Mouse (Mus musculus) hematopoietic stem cell, adult 5-6 weeks (primary cell): Measurements from ENCODE around the gene Scaf8. TPM values are rescaled to one million over a fixed set of nuclear protein-coding genes. Genes with fewer than 3 reads are reported as not detected.
"Not testable (repeated sequence)": the region's sequence is repeated elsewhere in the genome, so short reads cannot be mapped to it uniquely, and the experiment has no call there.

ENCODE experiments used
- ATAC-seq, 2 experiments: fragments of 125-278 bp in 1 of 2; replicated peaks in 1 of 2; 2 replicates each; pipeline ENCODE4 v1.8.0; 2016 to 2017; ENCODE audit warnings: inconsistent platforms in 2 of 2, mild to moderate bottlenecking in 2 of 2, moderate number of reproducible peaks in 2 of 2, low read depth in 1 of 2, moderate TSS enrichment in 1 of 2; ENCODE audit not compliant: low FRiP score in 2 of 2, poor library complexity in 2 of 2, severe bottlenecking in 2 of 2, insufficient read depth in 1 of 2, low TSS enrichment in 1 of 2
- total RNA-seq: library from RNA; stranded (forward); fragments of 172-1452, 232-1000 nt; gene quantifications from 2 replicates; pipeline ENCODE4 v1.2.3, GENCODE M21; 2017

Scaf8 gene
- 49.2 and 52.4 TPM in 2 replicates for total RNA-seq

DNA sequence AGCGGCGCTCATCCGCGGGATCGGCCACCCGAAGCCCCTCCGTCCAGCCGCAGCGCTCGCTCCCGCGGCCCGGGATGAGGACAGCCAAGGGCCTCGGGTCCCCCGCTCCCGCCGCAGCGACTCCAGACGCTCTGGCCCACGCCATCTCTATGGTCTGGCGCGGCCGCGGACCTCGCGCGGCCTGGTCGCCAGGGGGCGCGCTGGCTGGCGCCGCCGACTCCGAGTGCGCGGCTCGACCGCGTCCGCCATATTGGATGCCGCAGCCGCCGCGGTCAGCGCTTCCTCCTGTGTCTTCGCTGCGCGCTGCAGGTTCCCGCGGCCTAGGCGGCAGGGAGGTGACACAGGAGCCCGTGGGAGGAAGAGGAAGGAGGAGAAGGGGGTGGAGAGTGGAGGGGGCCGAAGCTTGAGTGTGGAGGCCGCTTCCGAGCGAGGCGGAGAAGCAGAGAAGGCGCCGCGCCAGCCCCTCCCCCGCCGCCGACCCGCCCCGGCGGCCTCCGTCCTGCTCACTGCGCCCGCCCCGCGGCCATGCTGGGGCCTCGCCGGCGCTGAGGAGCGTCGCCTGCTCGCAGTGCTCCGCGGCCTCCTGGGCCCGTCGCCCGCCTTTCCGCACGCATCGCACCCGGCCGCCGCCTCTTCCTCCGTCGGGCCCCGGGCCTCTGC is at the start of gene Scaf8:
Scaf8 (plus strand) TSS at position 253 of the 660 bp plus-strand sequence.
- peak; percentile 87 to 90 for ATAC-seq

DNA sequence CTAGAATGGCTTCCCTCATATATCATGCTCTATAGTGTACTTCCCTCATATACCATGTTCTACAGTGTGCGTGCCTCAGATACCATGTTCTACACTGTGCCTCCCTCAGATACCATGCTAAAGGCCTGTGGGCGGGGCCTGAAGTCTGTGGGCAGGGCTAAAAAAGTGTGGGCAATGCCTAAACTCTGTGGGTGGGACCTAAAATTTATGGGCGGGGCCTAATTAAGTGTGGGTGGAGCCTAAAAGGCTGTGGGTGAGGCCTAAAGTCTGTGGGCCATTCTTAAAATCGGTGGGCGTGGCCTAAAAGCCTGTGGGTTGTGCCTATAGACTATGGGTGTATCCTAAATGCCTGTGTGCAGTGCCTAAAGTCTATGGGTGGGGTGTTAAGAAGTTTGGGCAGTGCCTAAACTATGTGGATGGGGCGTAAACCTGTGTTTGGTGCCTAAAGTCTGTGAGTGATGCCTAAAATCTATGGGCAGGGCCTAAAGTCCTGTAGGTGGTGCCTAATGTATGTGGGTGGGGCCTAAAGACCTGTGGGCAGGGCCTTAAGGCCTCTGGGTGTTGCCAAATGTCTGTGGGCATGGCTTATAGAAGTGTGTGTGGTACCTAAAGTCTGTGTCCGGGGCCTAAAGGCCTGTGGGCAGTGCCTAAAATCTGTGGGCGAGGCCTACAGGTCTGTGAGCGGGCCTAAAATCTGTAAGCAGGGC is 39.5 kb upstream of the Scaf8 start:
- no peak for ATAC-seq

DNA sequence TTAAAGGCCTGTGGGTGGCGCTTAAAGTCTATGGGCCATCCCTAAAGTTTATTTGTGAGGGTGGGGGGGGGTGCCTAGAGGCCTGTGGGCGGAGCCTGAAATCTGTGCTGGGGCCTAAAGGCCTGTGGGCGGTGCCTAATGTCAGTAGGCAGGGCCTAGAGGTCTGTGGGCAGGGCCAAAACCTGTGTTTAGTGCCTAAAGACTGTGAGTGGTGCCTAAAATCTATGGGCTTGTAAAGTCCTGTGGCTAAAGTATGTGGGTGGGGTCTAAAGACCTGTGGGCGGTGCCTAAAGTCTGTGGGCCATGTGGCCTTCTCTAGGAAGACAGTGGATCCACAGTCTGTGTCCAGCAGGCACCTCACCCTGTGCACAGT is 38.9 kb upstream of the Scaf8 start:
- ATAC-seq: no peak

GRCm38 (mm10) chr17:3077936-3078335 is 36.8 kb upstream of the Scaf8 start:
- not testable (repeated sequence) for ATAC-seq

- ATAC-seq: peak; percentile 21 to 29
These were observed 34.0 kb upstream of the Scaf8 start for GRCm38 (mm10) chr17:3080587-3081349.

DNA sequence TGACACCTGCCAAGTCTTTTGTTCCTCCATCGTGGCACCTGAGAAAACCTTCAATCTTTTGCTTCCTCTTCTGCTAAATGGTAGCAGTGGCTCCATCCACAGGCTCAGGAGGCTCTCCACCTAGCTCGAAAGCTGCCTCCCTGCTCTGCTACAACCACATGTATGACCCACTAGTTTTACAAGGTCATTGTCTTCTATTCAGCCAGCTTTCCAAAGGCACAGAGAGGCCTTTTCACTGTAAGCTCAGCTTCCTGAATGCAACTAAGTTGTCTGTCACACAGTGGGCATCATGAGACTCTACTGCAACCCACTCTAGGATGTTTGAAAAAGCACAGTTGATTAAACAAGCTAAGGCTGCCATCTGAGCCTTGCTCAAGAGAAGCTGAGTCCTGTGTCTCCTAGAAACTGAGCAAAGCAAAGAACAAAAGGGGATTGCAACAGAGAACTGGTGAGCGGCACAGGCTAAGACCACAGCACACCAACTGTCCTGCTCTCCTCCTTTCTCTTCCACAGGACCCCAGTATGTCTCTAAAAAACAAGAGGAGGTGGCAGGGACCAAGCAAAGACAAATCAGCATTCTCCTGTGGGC is 33.2 kb upstream of the Scaf8 start:
- peak; percentile 14 to 16 for ATAC-seq

DNA sequence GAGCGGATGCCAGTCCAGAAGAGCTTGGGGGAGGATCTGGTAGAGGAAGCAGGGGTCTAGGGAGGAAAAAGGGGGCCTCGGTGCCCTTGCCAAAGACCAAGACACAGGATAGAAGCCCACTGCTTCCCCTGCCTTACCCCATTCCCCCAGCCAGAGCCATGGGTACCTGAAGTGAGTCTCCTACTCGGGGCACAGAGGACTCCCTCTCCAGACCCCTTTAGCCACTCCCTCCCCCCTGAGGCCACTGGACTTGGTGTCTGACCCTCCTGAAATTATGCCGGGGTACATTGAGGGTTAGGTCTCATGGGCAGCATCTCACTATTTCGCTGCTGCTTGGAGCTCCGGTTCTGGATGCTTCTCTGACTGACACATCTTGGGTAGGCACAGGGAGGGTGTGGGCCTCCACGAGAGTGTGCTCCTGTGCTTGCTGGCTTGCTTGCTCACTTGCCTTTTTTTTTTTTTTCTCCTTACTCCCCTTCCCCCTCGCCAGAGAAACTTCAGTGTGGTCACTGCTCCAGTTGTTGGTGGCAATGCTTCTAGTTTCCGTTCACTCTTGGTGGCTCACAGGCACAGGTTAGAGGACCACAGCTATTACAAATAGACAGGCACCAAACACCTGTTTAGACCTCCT is 32.5 kb upstream of the Scaf8 start:
- peak; percentile 6 to 15 for ATAC-seq

GRCm38 (mm10) chr17:3082756-3083749 is 31.7 kb upstream of the Scaf8 start:
- not testable (repeated sequence) for ATAC-seq

DNA sequence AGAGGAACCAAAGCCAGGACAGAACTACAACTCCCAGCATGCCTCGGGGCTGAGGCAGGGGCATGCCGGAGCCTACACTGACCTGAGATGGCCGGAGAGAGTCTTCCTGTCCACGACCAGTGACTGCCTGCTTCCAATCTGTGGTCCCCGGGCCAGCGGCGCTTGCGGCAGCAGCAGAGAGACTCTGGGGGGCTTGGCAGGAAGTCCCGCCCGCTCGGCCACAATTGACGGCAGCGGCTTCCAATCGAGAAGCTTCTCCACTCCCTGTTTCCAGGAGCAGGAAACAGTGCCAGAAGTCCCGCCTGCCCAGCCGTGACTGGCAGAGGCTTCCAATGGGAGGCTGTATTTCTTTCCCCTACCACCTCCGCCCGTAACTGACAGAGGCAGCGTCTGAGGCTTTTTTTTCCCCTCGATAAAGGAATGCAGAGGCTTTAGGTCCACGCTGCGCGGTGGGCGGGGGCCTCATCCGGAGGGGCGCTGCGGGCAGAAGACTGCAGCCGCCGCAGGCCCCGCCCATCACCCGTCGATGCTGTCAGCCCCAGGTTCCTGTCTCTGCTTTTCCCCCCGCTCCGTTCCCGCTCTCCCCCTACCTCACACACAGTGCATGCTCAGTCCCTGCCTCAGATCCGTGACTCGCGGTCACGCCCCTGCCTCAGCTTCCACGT is 30.8 kb upstream of the Scaf8 start:
- peak; percentile 9 to 31 for ATAC-seq

- ATAC-seq: no peak
These were observed 30.2 kb upstream of the Scaf8 start for GRCm38 (mm10) chr17:3084551-3084930.

- ATAC-seq: no peak
These were observed 29.6 kb upstream of the Scaf8 start for GRCm38 (mm10) chr17:3085152-3085551.

DNA sequence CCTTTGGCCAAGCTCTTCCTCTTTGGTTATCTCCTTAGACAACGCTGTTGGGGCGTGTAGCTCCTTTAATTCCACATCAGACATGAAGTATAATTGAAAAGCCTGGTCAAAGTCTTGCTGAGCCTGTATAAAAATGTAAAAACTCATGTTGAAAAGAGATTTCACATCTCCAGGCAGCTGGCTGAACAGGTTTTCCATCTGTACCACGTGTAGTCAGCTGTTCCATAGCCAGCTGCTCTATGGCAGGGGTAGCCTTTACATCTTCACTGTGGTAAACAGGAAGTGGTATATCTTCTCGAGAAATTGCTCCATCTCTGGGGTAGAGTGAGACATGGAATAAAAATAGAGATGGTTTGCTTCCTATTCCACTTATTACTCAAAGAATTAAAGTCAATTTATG is 22.1 kb upstream of the Scaf8 start:
- ATAC-seq: peak; percentile 37 to 51; a peak in 2 of 4 replicates

DNA sequence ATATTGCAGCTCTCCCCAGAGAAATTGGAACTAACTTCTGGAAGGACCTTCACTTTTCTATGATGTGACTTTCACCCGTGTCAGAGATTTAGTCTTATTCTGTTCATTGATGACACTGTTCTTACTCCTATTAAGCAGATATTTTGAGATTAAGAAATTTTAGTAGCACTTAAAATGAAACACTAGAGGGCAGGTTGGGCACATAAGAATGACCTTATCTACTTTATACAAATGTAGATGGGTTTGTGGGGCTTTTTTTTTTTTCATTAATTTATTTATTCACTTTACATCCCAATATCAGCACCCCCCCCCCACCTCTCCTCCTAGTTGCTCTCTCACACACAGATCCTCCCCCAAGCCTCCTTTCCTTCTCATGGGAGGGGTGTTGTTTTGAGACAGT is 15.5 kb upstream of the Scaf8 start:
- ATAC-seq: not testable (repeated sequence)

DNA sequence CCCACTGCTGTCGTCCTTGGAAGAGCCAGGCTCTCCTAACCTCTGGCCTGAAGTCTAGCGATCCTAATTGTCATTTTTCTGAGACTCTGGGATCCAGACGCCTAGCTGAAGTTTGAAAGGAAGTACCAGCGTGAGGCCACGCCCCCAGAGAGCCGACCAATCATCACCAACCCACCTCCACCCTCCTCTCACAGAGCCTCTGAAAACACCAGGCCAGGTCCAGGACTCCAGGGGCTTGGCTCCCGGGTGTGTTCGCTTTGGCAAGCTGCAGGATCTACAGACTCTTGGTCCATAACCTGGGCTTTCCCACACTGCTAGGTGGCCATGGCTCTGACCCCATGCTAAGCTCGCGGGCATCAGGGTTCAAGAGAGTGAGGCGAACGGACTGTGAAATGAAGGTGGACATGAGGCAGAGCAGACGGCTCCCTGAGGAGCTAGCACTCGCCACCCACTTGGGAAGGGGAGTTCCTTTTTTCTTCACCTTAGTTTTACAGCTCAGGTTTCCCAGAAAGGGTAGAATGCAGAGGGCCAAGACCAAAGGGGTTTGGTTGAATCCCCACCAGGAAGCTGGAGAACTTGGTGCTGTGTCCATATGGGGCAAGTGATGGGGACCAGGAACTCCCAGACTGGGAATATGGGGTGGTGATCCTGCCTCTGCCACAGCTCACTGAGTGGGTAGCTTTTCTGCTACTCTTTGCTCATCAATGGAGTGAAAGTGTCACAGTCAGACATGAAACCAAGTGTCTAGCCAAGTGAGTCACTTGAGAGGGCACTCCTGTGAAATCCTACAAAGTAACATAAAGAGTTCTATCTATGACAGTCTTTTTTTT is 12.2 kb upstream of the Scaf8 start:
- ATAC-seq: peak; percentile 99

DNA sequence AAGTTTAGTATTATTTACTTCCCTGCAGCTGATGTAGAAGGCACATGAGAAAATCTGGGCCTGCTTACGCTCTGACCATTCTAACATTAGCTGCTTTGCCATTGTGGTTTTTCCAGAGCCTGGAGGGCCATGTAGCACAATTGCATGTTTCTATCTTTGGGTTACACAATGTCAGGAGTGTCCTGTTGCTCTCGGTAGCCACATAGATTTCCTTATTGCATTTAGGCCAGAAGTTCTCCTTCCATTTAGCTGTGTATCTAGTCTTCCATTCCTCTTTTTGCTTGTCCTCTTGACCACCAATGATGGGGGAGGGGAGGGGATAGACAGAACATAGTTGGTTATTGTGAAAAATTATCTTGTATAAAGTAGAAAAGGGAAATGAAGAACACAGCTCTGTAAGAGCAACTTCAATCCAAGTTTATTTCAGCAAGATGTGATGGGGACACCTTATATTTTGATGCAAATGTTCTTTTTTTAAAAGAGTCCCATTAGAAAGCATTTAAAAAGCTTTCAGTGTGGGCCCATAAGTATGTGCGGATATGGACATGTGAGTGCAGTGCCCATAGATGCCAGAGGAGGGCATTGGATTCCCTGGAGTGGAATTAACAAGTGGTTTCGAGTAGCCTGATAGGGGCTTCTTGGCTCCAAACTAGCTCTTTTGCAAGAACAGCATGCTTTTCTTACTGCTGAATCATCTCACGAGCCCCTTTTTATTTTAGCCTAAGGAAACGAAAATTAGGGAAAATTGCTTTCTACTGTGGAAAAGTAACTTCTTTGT is 10.4 kb upstream of the Scaf8 start:
- ATAC-seq: no peak
